Mouse (Mus musculus) urinary bladder, adult 2 months (tissue): ENCODE results near the gene Atf7ip2. TPM values are rescaled to one million over a fixed set of nuclear protein-coding genes. Genes with fewer than 3 reads are reported as not detected.
"Not testable (repeated sequence)": the region's sequence is repeated elsewhere in the genome, so short reads cannot be mapped to it uniquely, and the experiment has no call there.

Source experiments
- DNase-seq: peaks from one replicate; pipeline ENCODE4 v3.0.0; 2022; ENCODE audit warnings: low spot score
- polyA plus RNA-seq: library from polyadenylated mRNA; depleted of rRNA; stranded (reverse); fragments of >200 nt; gene quantifications from 2 replicates; pipeline ENCODE4 v1.2.3, GENCODE M21; 2012; rRNA removed

Atf7ip2 gene
- 0.03 TPM in 1 of 2 replicates, not detected in the other for polyA plus RNA-seq

- peak; percentile 72 for DNase-seq
These were observed at the start of gene Atf7ip2 for GRCm38 (mm10) chr16:10192679-10193506. Gene Atf7ip2 (plus strand): TSS chr16:10192712.

GRCm38 (mm10) chr16:10143166-10143565 is 49.3 kb upstream of the Atf7ip2 start:
- no peak for DNase-seq

GRCm38 (mm10) chr16:10147401-10147800 is 45.1 kb upstream of the Atf7ip2 start:
- no peak for DNase-seq

GRCm38 (mm10) chr16:10169123-10169905 is 23.2 kb upstream of the Atf7ip2 start:
- no peak for DNase-seq

DNA sequence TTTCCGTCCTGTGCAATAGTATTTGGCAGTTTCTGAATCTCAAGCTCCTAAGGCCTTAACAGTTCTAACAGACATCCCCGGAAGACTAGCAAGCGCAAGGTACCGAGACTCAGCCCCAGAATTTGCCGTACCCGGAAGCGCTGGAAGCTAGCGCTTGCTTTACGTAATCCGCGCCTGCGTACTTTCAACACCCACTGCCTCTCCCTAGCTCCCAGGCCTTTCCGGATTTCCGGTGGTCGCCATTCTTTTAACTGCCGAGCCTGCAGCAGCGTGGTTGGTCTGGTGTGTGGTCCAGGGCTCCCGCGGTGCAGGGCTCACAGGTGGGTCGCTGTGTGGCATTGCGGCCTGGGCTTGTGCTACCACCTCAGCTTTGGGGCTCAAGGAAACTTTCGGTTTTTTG is 22.5 kb upstream of the Atf7ip2 start, which contains the start of gene Rpl39l:
Gene Rpl39l (plus strand): TSS at position 222 of the 400 bp plus-strand sequence.
- DNase-seq = no peak

DNA sequence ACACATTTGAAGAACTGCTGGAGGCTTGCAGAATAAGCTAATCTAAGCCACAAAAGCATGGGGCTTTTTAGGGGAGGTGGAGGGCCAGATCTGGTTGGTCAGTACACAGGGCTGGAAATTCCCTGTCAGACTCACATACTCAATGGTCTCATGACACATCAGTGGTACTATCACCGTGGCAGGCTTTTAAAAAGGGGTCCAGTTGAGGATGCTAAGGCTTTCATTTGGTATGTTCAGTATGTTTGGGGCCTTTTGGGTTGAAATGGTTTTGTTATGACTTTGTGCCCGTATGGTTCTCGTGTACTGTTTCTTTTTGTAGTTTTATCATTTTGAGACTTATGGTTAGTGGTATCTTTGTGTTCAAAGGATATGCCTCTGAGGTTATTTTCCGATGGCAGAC is 21.2 kb upstream of the Atf7ip2 start:
- DNase-seq = no peak

DNA sequence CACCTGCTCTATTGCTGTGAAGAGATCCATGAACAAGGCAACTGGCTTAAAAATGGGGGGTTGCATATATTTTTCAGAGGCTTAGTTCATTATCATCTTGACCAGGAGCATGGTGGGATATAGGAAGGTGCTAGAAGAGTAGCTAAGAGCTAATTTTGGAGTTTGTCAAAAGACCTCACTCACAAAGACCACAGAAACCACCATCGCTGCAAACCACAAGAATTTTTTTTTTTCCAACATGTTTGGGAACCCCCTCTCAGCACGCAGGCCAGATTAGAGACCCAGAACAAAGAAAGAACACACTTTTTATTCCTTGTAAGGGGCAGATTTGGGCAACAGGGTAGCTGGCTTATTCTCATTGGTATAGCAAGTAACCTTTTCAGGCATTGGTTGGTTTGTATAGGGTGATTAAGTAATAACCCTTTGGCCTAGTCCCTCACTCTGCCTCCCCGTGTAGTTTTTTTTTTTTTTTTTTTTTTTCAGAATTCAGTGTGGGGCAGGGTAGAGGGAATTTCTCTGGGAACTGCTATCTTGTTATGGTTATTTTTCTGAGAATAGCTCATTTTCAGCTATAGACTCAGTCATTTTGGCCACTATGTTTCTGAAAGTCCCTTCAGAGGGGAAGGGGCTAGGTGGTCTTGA is 20.2 kb upstream of the Atf7ip2 start:
- DNase-seq = no peak

DNA sequence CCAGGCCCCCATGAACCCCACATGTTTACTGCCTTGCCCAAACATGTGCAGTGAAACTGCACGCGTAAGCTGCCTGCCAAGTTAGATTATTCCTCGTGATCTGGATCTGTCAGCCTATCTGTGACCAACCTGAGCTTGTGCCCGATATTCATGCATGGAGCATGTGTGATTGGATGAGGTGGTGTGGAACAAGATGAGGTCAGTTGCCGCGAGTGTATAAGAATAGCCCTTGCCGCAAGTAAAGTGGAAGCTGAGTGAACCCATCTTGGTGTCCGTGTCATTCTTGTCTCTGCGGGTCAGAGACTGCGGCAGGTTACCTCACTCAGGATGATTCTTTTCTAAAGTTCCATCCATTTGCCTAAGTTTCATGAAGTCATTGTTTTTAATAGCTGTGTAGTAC is 5.1 kb upstream of the Atf7ip2 start:
- not testable (repeated sequence) for DNase-seq

DNA sequence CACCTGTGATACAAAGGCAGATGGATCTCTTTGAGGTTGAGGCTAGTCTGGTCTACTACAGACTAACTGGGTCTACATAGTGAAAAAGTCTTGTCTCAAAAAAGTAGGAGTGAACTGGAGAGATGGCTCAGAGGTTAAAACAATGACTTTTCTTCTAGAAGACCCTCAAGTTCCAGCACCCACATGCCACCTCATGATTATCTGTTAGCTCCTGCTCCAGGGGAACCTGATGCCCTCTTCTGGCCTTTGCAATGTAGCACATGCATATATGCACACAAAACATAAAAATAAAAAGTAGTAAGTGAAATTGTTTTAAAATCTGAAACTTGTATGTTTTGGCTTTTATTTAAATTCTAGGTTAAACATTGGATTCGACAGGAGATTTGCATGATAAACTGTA is 16.3 kb downstream of the Atf7ip2 start:
- no peak for DNase-seq

DNA sequence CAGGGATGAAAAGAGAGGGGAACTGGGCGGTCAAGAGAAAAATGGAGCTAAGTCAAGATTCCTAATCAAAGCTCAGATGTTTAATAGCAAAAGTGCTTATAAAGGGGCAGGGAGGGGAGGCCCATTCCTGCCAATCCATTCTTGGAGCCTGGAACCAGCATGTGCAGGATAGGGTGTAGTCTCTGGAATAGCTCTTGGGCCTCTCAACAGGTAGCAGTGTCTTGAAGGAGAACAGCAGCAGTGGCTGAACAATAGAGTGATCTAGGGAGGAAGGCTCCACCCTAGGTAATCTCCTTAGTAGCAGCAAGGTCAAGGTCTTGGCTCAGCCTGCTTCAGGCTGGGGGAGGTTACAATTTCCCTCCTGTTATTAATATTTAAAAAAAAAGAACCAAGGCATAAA is 23.9 kb downstream of the Atf7ip2 start:
- not testable (repeated sequence) for DNase-seq

- DNase-seq = not testable (repeated sequence)
These were observed 24.5 kb downstream of the Atf7ip2 start for GRCm38 (mm10) chr16:10217020-10217419.

DNA sequence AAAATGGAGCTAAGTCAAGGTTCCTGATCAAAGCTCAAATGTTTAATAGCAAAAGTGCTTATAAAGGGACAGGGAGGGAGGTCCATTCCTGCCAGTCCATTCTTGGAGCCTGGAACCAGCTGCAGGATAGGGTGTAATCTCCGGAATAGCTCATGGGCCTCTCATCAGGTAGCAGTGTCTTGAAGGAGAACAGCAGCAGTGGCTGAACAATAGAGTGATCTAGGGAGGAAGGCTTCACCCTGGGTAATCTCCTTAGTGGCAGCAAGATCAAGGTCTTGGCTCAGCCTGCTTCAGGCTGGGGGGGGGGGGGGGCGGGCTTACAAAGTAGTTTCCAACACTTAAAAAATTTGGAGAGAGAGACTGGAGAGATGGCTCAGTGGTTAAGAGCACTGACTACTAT is 34.8 kb downstream of the Atf7ip2 start:
- no peak for DNase-seq

DNA sequence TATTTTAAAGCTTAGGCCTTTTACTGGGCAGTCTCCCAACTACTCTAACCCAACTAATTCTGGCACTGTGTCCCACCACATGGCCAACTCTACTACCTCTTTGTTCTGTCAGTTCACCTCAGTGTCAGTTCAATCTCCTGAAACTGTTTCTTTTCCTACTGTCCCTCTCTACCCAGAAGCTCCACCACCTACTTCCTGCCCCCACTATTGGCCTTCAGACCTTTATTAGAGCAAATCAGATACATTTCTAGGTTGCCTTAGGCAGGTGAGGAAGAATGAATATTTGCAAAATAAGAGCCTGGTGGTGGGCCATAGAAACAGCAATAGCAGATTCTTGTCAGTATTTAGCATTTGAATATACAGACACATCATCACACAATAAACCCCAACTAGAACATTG is 44.1 kb downstream of the Atf7ip2 start:
- no peak for DNase-seq

GRCm38 (mm10) chr16:10253993-10254392 is 61.5 kb downstream of the Atf7ip2 start:
- no peak for DNase-seq

GRCm38 (mm10) chr16:10272256-10272655 is 79.7 kb downstream of the Atf7ip2 start:
- DNase-seq = no peak

- DNase-seq = no peak
These were observed 82.0 kb downstream of the Atf7ip2 start for GRCm38 (mm10) chr16:10274465-10274864.

DNA sequence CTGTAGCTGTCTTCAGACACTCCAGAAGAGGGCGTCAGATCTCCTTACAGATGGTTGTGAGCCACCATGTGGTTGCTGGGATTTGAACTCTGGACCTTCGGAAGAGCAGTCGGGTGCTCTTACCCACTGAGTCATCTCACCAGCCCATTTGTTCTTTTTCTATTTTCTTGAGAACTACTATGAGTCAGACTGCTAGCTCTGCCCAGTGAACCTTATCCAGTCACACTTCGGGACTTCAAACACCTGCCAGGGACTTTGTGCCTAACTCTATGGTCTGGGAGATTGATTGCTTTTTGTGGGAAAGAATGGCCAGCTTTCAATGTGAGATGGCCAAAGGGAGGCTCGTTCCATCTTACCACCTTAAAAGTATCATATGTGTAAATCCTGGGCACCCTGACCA is 84.3 kb downstream of the Atf7ip2 start:
- not testable (repeated sequence) for DNase-seq

DNA sequence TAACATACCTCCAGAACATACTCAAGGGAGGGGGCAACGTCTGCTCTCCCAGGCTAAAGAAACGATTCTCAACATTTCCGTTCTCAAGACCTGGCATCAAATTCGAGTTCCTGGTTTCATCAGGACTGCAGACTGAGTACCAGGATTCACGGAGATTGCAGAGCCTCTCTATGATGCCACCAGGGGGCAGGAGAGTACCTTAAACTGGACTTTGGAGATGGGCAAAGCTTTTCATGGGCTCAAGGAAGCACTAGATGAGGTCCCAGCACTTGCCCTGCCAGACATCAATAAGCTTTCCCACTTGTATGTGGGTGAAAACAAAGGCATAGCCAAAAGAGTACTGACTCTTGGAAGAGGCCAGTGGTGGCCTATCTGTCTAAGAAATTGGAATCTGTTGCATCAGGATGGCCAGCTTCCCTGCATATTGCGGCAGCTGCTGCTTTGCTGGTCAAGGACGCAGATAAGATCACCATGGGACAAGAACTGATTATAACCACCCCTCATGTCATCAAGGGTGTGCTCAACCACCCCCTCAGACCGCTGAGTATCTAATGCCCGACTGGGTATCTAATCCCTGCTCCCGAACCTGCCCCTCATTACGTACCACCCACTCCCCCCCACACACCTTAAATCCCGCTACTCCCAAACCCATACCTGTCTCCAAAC is 87.9 kb downstream of the Atf7ip2 start:
- DNase-seq = peak; percentile 54

DNA sequence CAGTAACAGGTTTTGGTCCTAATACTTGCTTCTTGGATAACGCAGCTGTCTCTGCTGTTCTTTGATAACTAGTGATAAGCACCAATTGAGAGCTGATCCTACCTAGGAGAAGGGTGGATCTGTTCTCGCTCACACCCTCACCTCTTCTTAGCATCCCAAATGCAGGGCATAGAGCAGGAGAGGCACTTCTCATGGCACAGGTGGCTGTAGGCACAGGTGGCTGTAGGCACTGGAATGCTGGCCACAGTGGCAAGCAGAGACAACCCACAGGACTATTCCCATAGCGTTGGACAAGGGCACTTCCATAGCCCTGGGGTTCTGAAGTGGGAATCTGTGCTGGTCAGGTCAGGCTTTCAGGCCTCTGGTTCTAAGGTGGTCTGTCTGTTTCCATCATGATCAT is 89.4 kb downstream of the Atf7ip2 start:
- DNase-seq = no peak

- no peak for DNase-seq
These were observed 94.2 kb downstream of the Atf7ip2 start for GRCm38 (mm10) chr16:10286513-10287268.

GRCm38 (mm10) chr16:10288115-10288514 is 95.6 kb downstream of the Atf7ip2 start:
- no peak for DNase-seq
